Mouse (Mus musculus): ENCODE data around the gene Morc3.
"Not testable (repeated sequence)": the region's sequence is repeated elsewhere in the genome, so short reads cannot be mapped to it uniquely, and the experiment has no call there.

Gene Morc3

DNA sequence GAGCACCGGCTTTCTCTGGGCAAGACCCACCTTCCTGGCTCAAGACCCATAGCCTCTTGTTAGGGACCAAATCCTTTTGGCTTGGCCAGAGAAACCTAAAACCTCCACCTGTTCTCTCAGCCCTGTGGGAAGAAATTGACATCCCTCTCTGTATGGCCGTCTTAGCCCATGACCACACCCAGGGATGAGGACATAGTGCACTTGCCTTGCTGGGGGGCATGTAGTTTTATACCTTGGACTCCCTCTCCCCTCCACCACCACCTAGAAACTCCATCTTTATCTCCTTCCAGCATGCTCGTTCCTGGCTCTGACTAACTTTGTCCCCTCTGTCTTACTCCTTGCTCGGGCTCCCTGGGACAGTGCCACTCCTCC is 12.6 kb upstream of the Morc3 start:
- no peak for DNase-seq

DNA sequence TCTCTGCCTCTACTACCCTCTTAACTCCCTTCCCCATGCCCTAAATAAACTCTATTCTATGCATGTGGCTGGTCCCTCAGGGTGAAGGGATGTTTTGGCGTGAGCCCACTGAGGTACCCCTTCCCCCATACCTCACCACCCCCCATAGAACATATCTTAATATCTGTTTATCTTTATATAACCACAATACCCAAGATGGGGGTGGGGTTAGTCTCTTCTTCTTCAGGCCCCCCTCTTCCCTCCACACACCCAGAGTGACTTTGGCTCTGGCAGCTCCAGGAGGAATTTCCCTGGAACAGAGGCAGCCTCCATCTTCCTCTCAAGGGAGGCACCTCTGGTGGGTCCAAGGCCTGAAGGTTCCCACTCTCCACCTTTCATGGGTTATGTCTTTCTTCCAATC is 11.9 kb upstream of the Morc3 start:
- no peak for DNase-seq

DNA sequence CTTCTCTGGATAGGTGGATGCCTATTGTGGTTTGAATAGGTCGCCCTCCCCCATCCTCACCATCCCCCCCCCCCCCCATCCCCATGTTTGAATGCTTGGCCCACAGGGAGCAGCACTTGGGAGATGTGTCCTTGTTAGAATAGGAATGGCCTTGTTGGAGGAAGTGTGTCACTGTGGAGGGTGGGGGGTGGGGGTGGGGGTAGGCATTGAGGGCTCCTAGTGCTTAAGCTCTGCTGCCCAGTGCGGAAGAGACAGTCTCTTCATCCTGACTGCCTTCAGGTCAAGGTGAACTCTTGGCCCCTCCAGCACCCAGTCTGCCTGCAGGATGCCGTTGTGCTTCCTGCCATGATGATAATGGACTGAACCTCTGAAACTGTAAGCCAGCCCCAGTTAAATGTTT is 10.2 kb upstream of the Morc3 start:
- no peak for DNase-seq

DNA sequence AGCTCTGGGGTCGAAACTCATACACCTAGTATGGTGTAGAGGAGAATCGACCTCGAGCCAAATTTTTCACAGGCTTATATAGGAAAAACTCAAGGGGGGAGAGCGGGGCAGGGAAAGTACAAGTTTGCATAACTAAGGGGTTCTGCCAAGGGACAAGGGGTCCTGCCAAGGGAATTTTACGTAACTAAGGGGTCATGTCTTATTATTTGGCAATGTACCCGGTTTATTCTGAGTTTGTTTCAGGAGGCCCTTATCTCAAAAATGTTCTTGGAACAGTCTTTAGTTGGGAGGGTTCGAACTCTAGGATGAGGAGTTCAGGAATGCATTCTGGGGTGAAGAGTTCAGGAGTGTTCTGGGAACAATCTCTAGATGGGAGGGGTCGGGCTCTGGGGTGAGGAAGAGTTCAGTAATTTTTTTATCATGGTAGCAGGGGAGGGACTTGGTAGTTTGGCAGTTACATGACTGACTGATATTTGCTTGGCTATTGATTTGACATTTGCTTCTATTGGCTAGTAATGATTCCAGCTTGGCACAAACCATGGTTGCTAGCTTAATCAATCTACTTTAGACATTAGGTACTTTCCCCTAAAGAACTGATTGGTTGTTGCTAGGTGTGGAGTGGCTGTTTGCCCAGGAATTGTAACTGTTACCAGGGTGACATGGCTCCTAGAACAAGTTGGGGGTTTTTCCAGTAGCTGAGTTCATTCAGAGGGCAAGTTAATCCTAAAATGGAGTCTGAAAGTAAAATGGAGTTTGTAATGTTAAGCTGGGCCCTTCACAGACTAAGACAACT is 9.3 kb upstream of the Morc3 start:
- not testable (repeated sequence) for DNase-seq

DNA sequence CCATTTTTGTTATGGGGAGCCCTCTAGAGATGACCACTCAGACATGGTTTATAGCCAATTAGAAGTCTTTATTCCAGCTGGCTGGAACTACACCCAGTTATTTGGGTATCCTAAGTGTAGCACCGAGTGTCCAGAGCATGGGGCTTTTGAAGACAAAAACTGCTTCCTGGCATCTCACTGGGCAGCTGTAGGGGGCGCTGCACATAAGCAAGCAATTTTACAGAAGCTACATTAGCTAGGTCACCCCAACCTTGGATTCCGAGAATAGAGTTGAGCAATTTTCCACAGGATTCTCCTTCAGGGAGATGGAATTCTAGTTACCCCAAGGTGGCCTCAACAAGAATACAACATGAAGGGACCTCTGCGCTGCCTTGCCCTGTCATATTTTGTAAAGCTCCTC is 7.1 kb upstream of the Morc3 start:
- DNase-seq = no peak

DNA sequence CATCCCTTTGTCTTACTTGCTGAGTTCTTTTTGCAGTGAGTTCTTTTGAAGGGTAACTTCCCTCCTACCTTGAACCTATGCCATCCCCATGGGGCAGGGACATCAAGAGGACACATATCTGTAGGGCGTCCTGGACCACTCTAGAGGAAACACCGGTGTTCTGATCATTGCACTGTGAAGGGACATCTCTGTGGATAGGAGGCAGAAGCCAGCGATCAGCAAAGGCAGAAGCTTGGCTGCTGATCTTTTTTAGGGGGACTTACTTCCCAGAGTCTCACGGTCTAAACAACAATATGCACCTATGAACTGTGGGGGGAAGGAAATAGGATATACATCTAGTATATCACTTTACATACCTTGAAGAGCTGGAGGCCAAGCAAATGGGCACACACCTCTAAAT is 6.5 kb upstream of the Morc3 start:
- DNase-seq = no peak

DNA sequence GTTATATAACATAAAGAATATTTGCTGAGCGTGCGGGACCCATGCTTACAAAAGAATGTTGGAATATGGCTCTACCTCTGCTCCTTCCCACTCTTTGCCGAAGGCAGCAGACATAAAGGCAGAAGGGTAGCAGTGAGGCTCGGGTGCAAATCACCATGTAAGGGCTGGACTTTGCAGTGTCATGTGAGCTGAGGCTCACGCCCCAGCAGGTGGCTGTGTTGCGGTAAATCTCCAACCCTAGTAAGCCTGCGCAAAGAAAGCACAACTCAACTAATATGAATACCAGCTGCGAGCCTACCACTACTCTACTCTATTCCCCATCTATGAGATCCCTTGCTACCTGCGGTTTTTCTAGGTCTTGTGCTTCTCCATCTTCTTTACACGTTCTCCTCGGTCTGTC is 5.9 kb upstream of the Morc3 start:
- DNase-seq = no peak

DNA sequence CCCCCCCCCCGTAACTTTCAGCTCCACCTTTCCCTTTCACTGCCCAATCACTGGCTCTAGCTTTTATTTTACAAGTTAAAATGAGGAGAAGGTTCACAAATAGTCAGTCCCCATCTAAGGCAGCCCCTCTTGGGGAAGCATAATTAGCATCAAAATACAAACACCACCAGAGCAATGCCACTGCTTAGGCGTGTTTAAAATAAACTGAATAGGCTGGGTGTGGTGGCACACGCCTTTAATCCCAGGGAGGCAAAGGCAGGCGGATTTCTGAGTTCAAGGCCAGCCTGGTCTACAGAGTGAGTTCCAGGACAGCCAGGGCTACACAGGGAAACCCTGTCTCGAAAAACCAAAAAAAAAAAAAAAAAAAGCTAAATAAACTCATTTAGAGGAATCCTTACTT is 5.4 kb upstream of the Morc3 start:
- DNase-seq = not testable (repeated sequence)

DNA sequence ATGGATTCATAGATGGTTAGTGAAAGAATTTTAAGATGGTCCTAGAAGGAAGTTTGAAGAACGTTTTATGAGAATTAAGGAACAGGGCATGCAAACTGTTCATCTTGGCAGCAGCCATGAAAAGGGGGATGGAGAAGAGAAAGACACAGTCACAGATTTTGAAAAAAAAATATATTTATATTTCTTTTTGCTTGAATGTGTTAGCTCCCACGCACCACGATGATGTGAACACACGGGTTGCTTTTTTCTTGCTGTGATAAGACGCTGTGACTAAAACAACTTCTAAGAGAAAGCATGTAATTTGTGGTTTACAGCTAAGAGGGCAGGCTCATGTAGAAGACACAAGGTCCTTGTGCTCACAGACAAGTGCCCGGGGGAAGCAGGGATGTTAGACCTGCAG is 5.0 kb upstream of the Morc3 start:
- DNase-seq = no peak

DNA sequence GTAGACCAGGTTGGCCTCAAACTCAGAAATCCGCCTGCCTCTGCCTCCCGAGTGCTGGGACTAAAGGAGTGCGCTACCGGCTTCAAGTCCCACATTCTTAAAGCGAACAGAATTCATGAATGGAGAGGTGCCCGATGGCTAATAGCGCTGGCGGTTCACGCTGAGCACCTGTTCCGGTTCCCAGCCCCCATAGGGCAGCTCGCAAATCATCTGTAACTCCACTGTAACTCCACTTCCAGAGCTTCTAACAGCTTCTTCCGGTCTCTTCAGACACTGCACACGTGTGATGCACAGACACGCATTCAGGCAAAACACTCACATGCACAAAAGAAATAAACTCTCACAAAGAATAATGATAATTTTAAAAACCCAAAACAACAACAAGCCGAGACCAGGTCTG is 2.4 kb upstream of the Morc3 start:
- no peak for DNase-seq

DNA sequence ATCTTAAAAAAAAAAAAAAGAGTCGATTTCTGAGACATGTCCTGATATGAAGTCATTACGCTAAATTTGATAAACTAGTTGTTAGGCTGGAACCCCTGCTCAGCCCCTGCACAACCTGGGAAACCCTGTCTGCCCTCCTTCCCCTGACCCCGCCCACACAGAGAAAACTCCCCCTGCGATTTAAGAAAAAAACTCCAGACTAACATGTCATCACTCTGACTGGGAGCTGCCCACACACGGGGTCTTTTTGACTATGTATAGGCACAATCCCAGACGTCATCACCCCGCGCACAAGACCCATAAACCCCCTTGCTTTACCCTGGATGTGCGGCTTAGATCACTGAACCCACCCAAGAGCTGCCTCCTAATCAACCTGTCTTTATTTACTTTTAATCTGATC is 1.9 kb upstream of the Morc3 start:
- no peak for DNase-seq

DNA sequence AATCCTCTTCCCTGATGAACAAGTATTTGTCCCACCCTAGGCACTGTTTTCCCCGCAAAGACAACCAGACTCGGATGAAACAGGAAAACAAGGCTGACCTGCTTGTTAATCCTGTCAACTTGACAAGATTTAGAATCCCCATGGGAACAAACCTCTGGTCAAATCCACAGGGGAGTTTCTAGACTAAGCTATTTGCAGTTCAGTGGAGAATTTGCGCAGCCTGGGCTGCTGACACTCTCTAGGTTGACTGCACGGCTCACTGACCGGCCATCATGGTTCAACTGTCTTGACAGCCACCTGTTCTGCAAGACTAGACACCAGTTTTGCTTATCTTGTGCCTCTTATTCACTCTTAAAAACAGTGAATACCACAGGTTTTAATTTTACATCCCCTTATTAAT is 1.0 kb upstream of the Morc3 start:
- DNase-seq = no peak

DNA sequence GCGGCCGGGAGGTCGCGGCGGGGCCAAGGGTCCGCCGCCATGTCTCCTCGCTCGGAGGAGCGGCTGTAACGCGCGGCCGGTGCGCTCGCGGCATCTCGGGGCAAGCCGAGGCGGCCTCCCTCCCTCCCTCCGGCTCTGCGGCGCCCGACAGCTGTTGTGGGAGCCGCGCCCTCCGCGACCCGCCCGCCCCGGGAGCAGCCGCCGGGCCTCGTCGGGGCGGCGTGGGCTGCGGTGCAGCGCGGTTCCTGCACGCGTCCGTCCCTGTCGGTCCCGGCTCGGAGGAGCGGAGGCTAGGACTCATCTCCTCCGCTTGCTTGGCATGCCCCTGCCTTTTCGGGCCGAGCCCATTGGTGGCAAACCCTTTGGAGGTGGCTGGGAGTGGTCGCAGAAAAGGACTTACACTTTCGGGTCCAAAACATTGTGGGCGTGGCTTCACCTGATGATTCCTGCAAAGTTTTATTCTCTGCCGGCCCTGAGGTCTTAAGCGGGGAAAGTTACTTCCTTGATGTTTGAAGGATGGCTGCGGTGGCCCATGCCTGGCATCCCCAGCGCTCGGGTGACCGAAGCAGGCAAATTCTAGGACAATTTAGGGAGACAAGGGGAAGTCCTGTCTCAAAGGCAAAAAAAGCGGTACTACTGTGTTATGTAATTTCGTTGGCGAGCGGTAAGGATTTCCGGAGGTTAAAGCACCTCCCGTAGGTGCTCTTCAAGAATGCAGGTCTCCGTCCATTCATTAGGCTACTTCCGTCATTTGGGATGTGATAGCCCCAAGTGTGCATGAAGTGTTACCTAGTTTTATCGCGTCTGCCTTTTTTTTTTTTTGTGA is 743 bp downstream of the Morc3 start:
- DNase-seq = no peak

DNA sequence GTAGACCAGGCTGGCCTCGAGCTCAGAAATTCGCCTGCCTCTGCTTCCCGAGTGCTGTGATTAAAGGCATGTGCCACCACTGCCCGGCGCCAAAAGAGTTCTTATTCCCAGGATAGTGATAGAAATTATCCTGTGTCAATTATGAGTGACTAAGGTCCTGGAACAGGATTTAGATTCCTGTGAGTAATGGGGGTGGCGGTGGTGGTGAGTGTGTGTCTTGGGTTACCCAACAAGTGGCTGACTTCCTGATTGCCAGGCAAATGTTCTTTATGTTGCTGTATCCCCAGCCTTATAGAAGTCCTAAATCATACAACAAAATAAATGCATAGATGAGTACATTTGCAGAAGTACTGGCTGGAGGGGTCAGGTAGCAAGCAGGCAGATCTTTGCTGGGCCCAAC is 1.6 kb downstream of the Morc3 start:
- DNase-seq = no peak

DNA sequence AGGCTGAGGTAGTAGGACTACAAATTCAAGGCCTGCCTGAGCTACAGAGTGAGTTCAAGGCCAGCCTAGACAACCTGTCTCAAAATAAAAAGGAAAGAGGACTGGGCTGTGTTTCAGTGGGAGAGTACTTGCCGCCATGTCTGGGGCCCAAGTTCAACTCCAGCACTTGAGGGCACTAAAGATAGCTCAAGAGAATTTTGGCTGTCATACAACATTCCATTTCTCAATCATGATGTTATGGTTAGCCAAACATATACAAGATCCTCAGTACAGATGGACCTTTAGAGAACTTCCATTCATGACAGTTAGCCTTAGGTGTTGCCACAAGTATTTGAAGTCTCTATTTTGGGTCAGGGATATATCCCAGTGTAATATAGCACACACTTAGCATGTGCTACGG is 2.2 kb downstream of the Morc3 start:
- no peak for DNase-seq

DNA sequence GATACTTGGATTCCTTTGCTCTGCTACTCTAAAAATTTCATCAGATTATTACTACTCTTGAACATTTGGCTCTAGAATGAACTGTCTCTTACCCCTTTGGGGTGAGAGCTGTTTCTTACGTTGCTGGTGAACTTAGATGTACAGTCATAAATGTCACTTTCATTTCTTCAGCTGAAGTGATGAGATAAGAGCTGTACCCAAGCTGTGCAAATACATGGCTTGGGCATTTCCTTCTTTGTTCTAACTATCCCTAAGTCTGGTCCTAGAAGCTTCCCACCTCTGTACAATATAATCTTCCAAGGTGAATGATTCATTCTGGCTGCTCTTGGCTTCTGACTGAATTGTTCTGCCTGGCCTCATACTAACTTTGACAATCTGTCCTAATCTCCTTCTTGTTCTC is 7.1 kb downstream of the Morc3 start:
- DNase-seq = no peak

DNA sequence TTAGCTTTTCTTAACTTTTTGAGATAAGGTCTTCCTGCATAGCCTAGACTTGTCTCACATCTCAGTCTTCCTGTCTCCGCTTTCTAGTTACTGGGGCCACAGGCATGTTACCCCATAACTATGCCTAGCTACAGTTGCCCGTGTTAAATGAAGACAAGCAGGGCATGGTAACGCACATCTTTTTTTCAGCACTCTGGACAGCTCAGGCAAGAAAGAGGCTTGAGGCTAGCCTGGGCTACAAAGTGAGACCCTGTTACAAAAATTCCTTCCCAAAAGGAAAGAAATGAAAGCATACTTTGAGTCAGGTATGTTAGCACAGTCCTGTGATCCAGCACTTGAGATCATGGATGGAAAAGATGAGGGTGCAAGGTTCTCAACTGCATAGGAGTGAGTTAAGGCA is 18.6 kb downstream of the Morc3 start:
- no peak for DNase-seq

DNA sequence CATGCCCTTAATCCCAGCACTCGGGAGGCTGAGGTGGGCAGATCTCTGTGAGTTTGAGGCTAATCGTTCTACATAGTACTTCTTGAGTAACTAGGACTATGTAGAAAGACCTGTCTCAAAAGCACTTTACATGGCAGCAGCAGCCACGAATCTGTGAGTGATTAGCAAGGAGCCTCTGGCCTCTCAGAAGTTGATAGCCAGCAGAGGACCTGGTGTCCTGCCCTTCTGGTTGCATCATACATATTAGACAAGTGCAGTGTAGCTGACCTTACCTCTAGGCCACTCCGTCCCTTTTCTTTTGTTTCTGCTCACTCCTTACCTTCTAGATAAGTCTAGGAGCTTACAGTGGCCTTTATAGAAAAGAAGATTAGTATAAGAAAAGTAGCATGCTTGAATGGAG is 28.0 kb downstream of the Morc3 start:
- DNase-seq = no peak

DNA sequence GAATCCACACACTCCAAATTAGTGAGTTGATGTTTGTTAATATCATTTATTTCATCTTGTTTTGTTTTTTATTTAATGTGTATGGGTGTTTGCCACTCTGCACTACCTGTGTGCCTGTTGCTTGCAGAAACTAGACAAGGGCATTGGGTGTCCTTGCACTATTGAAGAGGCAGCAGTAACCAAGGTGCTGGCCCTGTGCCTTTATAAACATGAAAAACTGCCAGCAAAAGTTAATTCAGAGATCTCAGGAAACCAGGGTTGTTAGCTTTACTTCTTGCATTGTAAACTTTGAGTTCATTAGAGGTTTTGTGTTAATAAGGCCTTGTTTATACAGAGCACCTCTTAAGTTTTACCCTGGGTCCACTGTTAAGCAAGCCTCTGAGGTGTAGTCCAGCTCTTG is 28.8 kb downstream of the Morc3 start:
- DNase-seq = no peak

DNA sequence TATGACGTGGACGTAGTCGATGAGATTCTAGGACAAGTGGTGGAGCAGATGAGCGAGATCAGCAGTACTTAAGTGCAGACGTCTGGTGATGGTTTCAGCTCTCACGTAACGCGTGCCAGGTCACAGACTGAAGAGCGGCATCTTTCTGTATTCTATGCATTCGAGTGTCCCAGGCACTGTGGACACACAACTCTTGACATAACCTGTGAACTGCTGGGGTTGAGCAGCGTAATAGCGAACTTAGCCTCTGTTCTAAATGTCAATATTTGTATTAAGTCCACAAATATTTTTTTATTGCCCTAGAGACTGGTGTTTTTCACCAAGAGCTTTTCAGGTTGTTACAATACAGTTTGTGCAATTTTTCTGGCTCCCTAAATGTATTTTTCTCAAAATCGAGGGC is 42.9 kb downstream of the Morc3 start:
- no peak for DNase-seq

DNA sequence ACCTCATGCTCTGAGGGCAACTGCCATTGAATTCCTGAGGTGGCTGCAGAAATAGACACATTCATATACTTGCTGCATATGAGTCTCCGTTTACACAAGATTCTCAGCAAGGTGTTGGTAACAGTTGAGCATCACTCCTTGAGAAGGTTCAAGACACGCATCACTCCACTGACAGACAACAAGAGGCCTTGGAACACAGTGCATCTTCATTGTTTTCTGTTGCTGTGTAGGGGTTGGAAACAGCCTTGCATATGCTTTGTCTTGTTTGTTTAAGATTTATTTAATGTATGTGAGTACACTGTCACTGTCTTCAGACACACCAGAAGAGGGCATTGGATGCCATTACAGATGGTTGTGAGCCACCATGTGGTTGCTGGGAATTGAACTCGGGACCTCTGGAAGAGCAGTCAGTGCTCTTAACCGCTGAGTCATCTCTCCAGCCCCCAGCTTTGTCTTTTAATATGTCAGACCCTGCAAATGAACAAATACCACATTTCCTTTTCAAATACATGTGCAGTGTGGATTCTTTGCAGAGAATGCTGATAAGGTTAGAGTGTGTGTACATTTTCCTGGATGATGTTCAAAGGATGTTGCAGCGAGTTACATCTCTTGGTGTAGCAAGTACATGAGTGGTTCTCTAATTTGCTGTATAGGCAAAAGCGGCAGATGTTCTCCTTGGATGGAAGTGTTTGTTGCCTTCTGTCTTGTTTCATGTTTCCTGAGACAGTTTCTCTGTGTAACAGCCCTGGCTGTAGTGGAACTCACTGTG is 45.9 kb downstream of the Morc3 start:
- DNase-seq = no peak

DNA sequence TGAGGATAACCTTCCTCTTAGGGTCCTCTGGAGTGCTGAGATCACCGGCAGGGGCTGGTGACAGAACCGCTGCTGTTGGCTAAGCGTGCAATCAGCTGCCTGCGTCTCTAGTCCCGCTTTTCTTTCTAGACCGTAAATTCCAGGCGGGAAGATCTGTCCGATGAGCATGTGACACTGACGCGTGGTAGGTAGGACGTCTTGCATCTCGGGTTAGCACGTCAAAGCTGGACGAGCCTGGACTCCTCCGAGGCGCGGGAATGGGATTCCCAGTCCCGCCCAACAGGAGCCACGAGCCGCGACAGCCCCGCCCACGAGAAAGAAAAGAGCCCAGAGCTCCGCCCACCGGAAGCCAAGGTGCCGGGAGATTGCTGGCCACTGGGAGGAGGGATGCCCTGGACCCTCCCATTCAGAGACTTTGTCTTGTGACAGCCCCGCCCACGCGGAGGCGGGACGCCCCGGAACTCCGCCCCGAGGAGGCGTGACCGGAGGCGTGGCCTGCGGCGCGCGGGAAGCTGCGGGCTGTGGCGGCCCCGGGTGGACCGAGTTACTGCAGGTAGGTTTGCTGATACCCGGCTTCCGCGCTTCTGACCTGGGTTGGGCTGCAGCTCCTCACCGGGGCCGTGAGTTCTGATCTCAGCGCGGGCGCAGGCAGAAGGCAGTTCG is 51.6 kb downstream of the Morc3 start, which contains the start of gene Chaf1b:
Gene Chaf1b (plus strand): TSS at position 479 of the 663 bp plus-strand sequence.
- peak; percentile 98 for DNase-seq

DNA sequence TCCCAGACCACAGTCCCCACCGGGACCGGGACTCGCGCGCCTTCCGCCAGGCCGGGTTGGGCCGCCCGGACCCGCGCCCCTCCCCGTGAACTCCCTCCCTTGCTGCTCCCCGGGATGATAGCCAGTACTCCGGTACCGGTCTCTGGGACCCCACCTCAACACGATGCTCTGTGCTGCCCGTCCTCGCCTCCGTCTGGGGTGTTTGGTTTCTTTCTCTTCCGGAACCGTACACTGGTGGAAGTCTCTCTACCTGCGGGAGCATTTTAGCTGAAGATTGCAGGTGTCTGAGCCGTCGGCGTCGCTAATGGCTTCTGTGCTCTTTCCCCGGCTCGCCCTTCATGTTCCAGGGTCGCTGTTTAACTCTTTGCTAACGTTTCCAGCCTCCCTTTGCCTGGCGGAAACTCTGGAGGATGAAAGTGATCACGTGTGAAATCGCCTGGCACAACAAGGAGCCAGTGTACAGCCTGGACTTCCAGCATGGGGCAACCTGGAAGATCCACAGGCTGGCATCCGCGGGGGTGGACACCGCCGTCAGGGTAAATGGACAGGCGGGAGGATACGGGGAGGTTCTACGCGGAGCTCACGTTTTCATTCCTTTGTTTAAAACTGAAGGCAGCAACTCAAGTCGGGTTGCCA is 52.3 kb downstream of the Morc3 start:
- no peak for DNase-seq
